Mouse (Mus musculus) forebrain, embryonic 12.5 days (tissue): ENCODE measurements around the gene Shc2. TPM values are rescaled to one million over a fixed set of nuclear protein-coding genes. Genes with fewer than 3 reads are reported as not detected.

Source experiments
- ATAC-seq: fragments of 200-750 bp; cut with Nextera tagmentation; 2 replicates; pipeline ENCODE4 v1.8.0; 2017; ENCODE audit warnings: moderate TSS enrichment; ENCODE audit not compliant: low FRiP score
- H3K27ac ChIP-seq: fragments of 300-500 bp; sonication (generic); 2 replicates; pipeline ENCODE4 v1.5.1; 2016; ENCODE audit warnings: mild to moderate bottlenecking
- H3K27me3 ChIP-seq: fragments of 300-500 bp; sonication (generic); 2 replicates; pipeline ENCODE4 v1.6.1; 2016; ENCODE audit warnings: mild to moderate bottlenecking
- H3K36me3 ChIP-seq: fragments of 300-500 bp; sonication (generic); replicated peaks from 2 replicates; pipeline ENCODE4 v1.6.1; 2016; ENCODE audit warnings: mild to moderate bottlenecking
- H3K4me1 ChIP-seq: fragments of 300-500 bp; sonication (generic); 2 replicates; pipeline ENCODE4 v1.6.1; 2016
- H3K4me2 ChIP-seq: fragments of 300-500 bp; sonication (generic); 2 replicates; pipeline ENCODE4 v1.6.1; 2016; ENCODE audit warnings: mild to moderate bottlenecking, moderate library complexity
- H3K4me3 ChIP-seq: fragments of 300-500 bp; sonication (generic); replicated peaks from 2 replicates; pipeline ENCODE4 v1.5.1; 2016; ENCODE audit warnings: mild to moderate bottlenecking
- H3K9ac ChIP-seq: fragments of 300-500 bp; sonication (generic); 2 replicates; pipeline ENCODE4 v1.6.1; 2016; ENCODE audit warnings: mild to moderate bottlenecking
- H3K9me3 ChIP-seq: fragments of 300-500 bp; sonication (generic); 2 replicates; pipeline ENCODE4 v1.6.1; 2016
- WGBS: fragments of 180-500 bp; shearing (Covaris S2); methylation state at CpG from one replicate; pipeline ENCODE4 v1.1.7; 2016; 5-methylcytosine and 5-hydroxymethylcytosine counted together
- polyA plus RNA-seq: library from polyadenylated mRNA; unstranded; fragments of >200 nt; fragmentation: Nextera tagmentation; extraction: Ambion mirVana; gene quantifications from 2 replicates; pipeline ENCODE4 v1.2.1, GENCODE M21; 2016

Shc2 gene
- polyA plus RNA-seq, 1 experiment from 2014 or later: 12.7 TPM

DNA sequence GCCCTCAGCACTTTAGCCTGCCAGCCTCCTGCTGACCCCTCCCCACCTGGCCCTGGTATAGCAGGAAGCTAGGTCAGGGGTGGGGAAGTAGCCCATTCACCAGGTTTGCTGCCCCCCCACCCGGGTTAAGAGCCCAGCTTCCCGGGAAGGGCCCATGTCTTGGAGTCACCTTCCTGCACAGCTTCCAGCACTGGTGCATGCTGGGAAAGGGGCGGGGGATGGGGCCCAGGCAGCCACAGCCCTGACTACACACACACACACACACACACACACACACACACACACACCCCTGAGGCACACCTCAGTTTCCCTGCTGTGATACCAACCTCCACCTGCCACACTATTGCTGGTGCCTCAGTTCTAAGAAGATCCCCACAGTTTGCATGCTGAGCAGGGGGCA lies 24.1 kb upstream of the Shc2 start:
- WGBS: 65% methylated on average over 2 of the region's 3 CpGs
- Histone ChIP-seq H3K27ac (no peak overlapping the region), H3K36me3 (no peaks in the 10 kb centered on the region), H3K27me3 (no peaks in the 10 kb centered on the region), H3K4me2 (no peak overlapping the region), H3K9me3 (no peaks in the 10 kb centered on the region), H3K9ac (no peak overlapping the region), H3K4me3 (no peak overlapping the region), H3K4me1 (0 out of 2 replicates have a peak, but pooled peaks cover 4% of the 10 kb centered on the region)
- ATAC-seq: no peak

DNA sequence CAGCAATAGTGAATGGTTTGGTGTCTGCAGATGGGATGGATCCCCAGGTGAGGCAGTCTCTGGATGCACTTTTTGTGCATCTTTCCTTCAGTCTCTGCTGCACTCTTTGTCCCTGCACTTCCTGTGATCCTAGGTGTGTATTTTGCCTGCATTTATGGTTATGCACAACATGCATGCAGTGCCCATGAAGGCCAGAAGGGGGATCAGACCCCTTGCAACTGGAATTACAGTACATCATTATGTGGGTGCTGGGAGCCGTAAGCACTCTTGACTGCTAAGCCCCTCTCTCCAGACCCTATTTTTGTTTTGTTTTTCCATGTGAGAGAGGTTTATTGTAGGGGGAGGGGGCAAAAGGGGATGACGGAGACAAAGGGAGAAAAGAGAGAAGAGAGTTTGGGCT lies 22.6 kb upstream of the Shc2 start:
- no peak for ATAC-seq
- Histone ChIP-seq H3K36me3 (no peaks in the 10 kb centered on the region), H3K4me2 (no peak overlapping the region), H3K27me3 (no peaks in the 10 kb centered on the region), H3K9ac (no peak overlapping the region), H3K4me1 (peaks cover 7% of the 10 kb centered on the region; the same call in 1 of the 2 replicates), H3K27ac (no peak overlapping the region), H3K4me3 (no peak overlapping the region), H3K9me3 (no peaks in the 10 kb centered on the region)
- 77% methylated on average over 2 of the region's 2 CpGs for WGBS

DNA sequence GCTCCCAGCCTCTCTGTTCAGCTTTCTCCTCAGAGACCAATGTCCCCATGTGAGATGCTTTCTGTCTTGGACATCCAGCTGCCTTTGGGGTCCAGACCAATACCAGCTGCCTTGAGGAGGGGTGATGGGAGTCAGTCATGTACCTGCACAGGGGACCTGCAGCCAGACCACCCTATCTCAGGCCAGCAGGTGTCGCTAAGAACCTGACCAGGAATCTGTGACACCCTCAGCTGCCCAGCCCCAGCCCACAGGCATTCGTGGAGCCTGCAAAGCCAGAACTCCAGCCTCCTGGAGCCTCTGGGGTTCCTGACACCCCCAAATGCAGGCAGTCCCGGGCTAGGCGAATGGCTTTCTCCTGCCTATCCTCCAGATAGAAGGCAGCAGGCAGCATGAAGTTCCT lies 21.1 kb upstream of the Shc2 start:
- H3K9ac ChIP-seq: no peak overlapping the region
- no peak overlapping the region for H3K27ac ChIP-seq
- peaks cover 16% of the 10 kb centered on the region for H3K4me1 ChIP-seq
- no peaks in the 10 kb centered on the region for H3K9me3 ChIP-seq
- H3K27me3 ChIP-seq: peaks cover under 1% of the 10 kb centered on the region; the same call in 1 of the 2 replicates
- no peaks in the 10 kb centered on the region for H3K36me3 ChIP-seq
- H3K4me2 ChIP-seq: no peak overlapping the region
- ATAC-seq: no peak
- H3K4me3 ChIP-seq: no peak overlapping the region
- 15% methylated on average over 4 of the region's 4 CpGs for WGBS

DNA sequence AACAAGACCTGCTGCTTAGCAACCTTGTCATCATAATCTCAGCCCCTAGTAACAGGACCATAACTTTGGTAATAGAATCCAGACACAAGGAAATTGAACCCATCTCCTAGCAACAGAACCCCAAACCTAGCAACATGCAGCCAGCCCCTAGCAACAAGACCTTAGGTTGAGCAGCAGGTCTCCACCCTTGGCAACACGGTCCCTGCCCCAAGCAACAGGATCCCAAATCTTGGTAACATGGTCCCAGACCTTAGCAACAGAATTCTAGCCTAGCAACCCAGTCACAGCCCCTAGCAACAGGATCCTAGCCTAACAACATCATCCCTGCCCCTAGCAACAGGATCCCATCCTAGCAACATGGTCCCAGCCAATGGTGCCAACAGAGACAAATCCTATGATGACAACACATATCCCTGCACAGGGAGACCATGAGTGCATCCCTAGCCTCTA lies 17.3 kb upstream of the Shc2 start:
- no peak overlapping the region for H3K4me2 ChIP-seq
- H3K9me3 ChIP-seq: no peaks in the 10 kb centered on the region
- peak; percentile 76 for ATAC-seq
- H3K27ac ChIP-seq: 0 out of 2 replicates have a peak overlapping the region, but pooled peaks have one; percentile 32
- H3K9ac ChIP-seq: no peak overlapping the region
- peaks cover 4% of the 10 kb centered on the region for H3K27me3 ChIP-seq
- 28% methylated on average over 1 of the region's 1 CpGs for WGBS
- no peaks in the 10 kb centered on the region for H3K36me3 ChIP-seq
- peaks cover 16% of the 10 kb centered on the region for H3K4me1 ChIP-seq
- H3K4me3 ChIP-seq: no peak overlapping the region

DNA sequence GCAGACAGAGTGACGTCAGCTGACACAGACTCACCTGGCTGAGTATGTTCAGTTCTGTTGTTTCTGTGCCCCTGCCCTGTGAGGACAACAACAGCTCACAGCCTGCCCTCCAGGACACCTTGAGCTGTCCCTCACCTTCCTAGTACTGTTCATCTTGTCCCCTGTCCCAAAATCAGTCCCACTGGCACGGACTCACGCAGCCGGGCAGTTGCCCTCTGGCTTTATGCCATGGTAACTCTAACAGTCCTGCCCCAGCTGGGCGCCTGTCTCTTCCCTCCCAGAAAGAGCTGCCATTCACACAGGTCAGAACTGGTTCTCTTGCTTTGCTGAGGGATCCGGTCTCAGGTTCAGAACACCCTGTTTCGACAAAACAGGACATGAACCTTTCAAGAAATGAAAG lies 15.1 kb upstream of the Shc2 start:
- Histone ChIP-seq H3K27ac (no peak overlapping the region), H3K9me3 (no peaks in the 10 kb centered on the region), H3K27me3 (peaks cover 4% of the 10 kb centered on the region), H3K4me2 (no peak overlapping the region), H3K4me3 (no peak overlapping the region), H3K4me1 (peaks cover 16% of the 10 kb centered on the region), H3K36me3 (no peaks in the 10 kb centered on the region), H3K9ac (no peak overlapping the region)
- no peak for ATAC-seq
- 85% methylated on average over 7 of the region's 7 CpGs for WGBS

DNA sequence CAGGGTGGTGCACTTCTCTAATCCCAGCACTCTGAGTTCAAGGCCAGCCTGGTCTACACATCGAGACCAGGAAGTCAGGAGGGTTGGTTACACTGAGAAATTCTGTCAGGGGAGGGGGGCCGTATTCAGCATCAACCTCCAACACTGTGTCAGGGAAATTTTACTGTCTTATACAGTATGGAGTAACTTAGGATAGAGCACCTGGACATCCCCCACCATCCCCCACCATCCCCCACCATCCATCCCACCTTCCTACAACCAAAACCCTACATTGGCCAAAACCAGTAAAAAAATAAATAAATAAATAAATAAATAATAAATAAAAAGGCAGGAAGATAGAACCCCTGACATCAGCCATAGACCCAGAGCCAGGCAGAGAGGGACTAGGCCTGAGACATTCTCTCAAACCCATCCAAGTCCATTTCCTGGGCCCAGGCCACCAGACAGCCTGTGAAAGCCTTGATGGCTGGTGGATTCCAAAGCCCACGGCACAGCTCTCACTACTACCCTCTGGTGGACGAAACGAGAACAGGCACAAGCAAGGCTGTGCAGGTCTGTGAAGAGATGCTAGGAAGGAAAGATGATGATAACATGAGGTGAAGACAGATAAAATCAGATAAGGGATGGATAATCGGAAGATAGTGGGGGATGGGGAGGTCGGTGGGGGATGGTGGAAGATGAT lies 11.5 kb upstream of the Shc2 start:
- Histone ChIP-seq H3K27ac (no peak overlapping the region), H3K9ac (no peak overlapping the region), H3K36me3 (no peaks in the 10 kb centered on the region), H3K9me3 (no peaks in the 10 kb centered on the region), H3K27me3 (peaks cover 4% of the 10 kb centered on the region), H3K4me1 (peaks cover 2% of the 10 kb centered on the region; the same call in 1 of the 2 replicates), H3K4me3 (no peak overlapping the region), H3K4me2 (no peak overlapping the region)
- ATAC-seq: peak; percentile 44; the same call in 1 of the 2 replicates
- WGBS: 33% methylated on average over 7 of the region's 7 CpGs

DNA sequence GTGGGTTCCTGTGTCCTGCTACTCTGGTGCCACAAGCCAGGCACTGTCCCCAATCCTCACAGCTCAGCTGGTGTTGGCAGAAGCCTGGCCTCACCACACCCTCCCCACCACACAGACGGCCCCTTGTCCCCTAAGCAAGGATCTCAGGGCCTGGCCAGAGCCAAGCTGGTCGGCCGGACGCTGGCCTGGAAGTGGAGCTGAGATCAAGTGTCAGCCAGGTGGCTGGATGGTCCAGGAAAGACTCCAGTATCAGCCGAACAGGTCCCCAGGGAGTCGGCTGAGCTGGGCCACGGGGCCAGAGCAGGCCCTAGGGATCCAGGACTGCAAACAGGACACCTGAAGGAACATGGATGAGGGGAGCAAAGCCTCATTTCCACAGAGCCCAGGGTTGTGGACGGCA lies 8.0 kb upstream of the Shc2 start, which contains the start of gene Odf3l2:
Gene Odf3l2 (minus strand): TSS at position 28 of the 400 bp plus-strand sequence.
- H3K27ac ChIP-seq: no peak within 1 kb of the TSS
- no peak for ATAC-seq
- no peaks in the 10 kb centered on the region for H3K4me1 ChIP-seq
- H3K36me3 ChIP-seq: no peaks in the 10 kb centered on the region
- no peak within 1 kb of the TSS for H3K4me3 ChIP-seq
- no peak within 1 kb of the TSS for H3K4me2 ChIP-seq
- H3K9me3 ChIP-seq: no peaks in the 10 kb centered on the region
- WGBS: 81% methylated on average over 8 of the region's 8 CpGs
- no peak within 1 kb of the TSS for H3K9ac ChIP-seq
- H3K27me3 ChIP-seq: no peaks in the 10 kb centered on the region; the same call in 1 of the 2 replicates

DNA sequence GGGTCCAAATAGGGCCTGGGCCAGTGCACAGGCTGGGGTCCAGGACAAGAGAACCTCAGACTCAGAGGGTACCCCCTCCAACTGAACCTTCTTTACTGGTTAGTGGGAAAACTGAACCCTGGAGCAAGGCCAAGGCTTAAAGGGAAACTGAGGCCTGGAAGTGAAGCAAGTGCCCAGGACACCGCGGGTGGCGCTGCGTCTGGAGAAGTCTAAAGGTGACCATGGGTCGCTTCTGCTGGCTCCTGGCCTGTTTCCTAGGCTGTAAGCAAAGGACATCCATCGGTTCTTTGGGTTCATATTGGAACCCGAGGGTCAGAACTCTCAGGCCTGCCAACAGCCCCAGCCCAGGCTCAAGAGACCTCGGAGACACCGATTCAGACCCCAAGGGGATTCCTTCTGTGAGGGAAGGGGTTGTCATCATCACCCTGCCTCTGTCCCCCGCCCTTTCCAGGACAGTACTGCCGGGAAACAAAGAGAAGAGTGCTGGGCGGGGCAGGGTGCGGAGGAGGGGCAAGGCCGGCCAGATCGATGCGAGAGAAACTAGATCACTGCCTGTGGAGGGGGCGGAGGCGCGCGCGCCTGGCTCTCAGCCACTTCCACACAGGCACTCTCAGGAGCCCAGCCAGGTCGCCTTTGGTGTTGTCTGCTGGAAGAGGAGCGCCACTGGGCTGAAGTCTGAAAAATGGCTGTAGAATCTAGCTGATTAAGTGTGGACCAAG lies 927 bp upstream of the Shc2 start:
- peak; percentile 30; the same call in 1 of the 2 replicates for ATAC-seq
- peak overlapping the region; percentile 78 for H3K4me3 ChIP-seq
- 0 out of 2 replicates have a peak overlapping the region, but pooled peaks have one; percentile 81 for H3K27ac ChIP-seq
- H3K9me3 ChIP-seq: no peaks in the 10 kb centered on the region
- peak overlapping the region; percentile 86 for H3K4me2 ChIP-seq
- H3K9ac ChIP-seq: 0 out of 2 replicates have a peak overlapping the region, but pooled peaks have one; percentile 21
- 4% methylated on average over 23 of the region's 23 CpGs for WGBS
- peaks cover 42% of the 10 kb centered on the region for H3K27me3 ChIP-seq
- peaks cover 21% of the 10 kb centered on the region for H3K4me1 ChIP-seq
- no peaks in the 10 kb centered on the region for H3K36me3 ChIP-seq

DNA sequence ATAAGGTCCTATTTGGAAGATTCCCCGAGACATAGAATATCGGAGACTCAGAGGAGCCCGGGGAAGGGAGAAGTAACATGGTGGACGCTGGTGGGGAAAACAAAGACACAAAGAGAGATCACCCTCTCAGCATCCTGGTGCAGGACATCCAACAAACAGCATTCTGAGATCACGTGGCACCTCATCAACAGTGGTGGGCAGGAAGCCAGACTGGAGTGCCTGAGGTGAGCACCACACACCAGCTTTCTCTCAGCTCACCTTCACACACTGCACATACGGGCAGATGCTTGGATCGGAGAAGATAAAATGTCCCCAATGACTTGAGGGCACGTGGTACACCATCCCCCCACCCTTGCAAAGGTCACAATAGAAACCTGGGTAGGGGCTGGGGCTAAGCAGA lies 1.4 kb downstream of the Shc2 start:
- Histone ChIP-seq H3K4me1 (peaks cover 21% of the 10 kb centered on the region), H3K4me3 (no peak overlapping the region; the same call in 1 of the 2 replicates), H3K27ac (no peak overlapping the region), H3K4me2 (peak overlapping the region; percentile 86; the same call in 1 of the 2 replicates), H3K9ac (no peak overlapping the region), H3K36me3 (no peaks in the 10 kb centered on the region), H3K9me3 (no peaks in the 10 kb centered on the region), H3K27me3 (peaks cover 42% of the 10 kb centered on the region)
- 82% methylated on average over 8 of the region's 8 CpGs for WGBS
- ATAC-seq: no peak

DNA sequence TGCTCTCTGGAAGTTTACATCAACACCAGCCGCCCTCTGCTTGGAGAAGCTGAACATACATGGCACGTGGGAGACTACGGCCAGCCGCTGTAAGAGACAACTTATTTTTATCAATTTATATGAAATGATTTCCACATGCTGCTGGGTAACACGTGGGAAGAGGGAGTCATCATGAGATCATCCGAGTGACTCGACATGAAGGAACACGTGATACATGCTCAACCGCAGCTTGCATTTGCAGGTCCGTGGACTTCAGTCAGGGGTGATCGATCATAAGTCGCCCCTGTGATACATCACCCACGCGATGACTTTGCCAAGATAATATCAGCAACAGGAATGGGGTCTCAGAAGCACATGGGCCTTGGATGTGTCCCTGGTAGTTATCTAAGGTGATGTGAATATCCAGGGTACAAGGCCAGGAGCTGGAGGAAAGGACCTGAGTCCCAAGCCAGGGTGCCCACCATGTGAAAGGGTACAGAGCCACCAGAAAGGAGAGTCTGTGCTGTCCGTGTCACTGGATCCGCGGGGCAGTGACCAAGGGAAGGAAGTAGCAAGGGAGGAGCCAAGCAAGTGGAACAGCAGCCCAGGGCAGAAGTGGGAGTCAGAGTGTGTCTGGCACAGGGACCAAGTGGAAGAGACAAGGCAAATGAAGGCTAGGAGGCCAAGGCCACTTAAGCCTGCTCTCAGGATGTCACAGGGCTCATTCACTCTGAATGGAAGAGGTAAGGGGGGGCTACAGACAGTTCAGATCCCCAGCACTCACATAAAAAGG lies 4.5 kb downstream of the Shc2 start:
- WGBS: 85% methylated on average over 17 of the region's 17 CpGs
- Histone ChIP-seq H3K9ac (no peak overlapping the region), H3K4me3 (no peak overlapping the region), H3K9me3 (no peaks in the 10 kb centered on the region), H3K27ac (no peak overlapping the region), H3K4me2 (no peak overlapping the region), H3K27me3 (peaks cover 18% of the 10 kb centered on the region), H3K4me1 (peaks cover 11% of the 10 kb centered on the region), H3K36me3 (no peaks in the 10 kb centered on the region)
- ATAC-seq: no peak

DNA sequence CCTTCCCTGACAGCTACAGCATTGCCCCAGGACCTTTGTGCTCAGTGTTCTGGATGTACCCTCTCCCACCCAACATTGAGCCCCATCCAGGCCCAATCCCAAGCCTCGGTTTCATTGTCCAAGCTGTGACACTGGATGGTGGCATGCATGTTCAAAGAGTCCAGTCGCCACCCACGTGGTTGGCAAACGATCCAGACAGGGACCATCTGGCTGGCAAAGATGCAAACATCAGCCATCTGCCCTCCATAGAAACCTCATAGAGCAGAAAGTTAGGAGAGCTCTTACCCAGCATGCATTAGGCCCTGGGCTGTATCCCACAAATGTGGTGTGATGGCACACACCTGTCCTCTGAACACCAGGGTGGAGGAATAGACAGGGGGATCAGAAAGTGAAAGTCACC lies 6.3 kb downstream of the Shc2 start:
- no peak overlapping the region for H3K4me3 ChIP-seq
- no peak overlapping the region for H3K27ac ChIP-seq
- peaks cover 6% of the 10 kb centered on the region; the same call in 1 of the 2 replicates for H3K4me1 ChIP-seq
- no peak overlapping the region for H3K9ac ChIP-seq
- no peak for ATAC-seq
- no peaks in the 10 kb centered on the region for H3K36me3 ChIP-seq
- H3K9me3 ChIP-seq: no peaks in the 10 kb centered on the region
- WGBS: 79% methylated on average over 4 of the region's 4 CpGs
- H3K4me2 ChIP-seq: no peak overlapping the region
- H3K27me3 ChIP-seq: 0 out of 2 replicates have a peak, but pooled peaks cover under 1% of the 10 kb centered on the region

DNA sequence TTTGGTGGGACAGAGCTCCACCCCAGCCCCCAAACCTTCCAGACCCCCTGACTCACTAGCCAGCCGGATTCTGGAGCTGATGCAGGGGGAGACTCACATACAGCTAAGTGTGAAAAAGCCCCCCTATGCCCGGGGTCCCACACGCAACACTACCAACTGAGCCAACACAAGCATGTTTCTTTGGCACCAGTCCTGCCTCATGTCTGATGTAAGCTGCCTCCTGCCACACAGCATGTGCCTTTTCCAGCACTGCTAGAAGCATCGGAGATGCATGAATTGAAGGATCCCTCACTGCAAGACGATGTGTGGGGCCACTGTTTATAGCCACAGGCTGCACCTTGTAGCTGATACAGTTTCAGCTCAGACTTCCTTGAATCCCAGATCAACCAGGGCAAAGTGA lies 9.3 kb downstream of the Shc2 start:
- Histone ChIP-seq H3K4me2 (no peak overlapping the region), H3K4me3 (no peak overlapping the region), H3K9ac (no peak overlapping the region), H3K9me3 (no peaks in the 10 kb centered on the region), H3K27ac (no peak overlapping the region), H3K36me3 (no peaks in the 10 kb centered on the region), H3K4me1 (no peaks in the 10 kb centered on the region), H3K27me3 (no peaks in the 10 kb centered on the region)
- 89% methylated on average over 5 of the region's 5 CpGs for WGBS
- no peak for ATAC-seq
